Mouse (Mus musculus) left cerebral cortex, adult 11 months (tissue): ENCODE data around the gene Zcwpw1.
A peak's percentile ranks its signal among the peaks of the same experiment; 100 is the strongest.
"Not testable (repeated sequence)": the region's sequence is repeated elsewhere in the genome, so short reads cannot be mapped to it uniquely, and the experiment has no call there.

Experiments
- DNase-seq: peaks from one replicate; pipeline ENCODE4 v3.0.0; 2022; ENCODE audit warnings: low spot score

Gene Zcwpw1

DNA sequence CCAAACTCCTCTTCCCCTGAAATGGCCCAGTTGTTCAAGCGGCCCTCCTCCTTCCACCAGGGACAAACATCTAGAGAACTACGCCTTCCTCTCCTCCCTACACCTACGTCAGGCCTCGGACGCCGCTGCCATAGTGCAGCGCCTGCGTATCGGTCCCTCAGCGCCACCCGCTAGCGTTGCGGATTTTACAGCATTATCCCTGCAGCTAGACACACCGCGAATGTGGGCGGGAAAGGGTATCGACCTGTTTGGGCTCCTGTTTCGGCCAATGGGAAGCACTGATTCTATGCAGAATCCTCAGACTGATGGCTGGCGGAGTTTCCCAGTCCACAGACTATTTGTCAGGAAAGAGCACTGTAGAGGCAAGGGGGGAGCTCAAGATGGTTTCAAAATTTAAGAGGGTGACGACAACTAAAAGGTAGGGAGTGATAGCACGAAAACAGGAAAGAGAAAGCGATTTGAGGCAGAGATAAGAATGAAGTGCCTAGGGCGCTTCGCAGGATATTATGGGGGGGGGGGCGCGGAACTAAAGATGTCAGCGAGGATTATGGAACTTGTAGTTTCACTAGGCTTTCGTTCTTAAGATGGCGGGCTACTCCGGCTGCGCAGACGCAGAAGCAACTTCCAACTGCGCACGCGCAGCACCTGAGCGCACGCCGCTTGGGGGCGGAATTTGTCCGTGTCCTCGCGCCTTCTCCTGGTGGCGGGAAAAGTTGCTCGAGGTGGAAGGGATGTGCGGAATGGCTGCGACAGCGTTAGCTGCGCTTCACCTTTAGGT lies at the start of gene Zcwpw1, which contains the start of gene Mepce:
Zcwpw1 (plus strand) TSS at position 648 of the 778 bp plus-strand sequence.
Mepce (minus strand) TSS at position 505 of the 778 bp plus-strand sequence.
- peak; percentile 92 for DNase-seq

GRCm38 (mm10) chr5:137738516-137738915 lies 49.1 kb upstream of the Zcwpw1 start:
- DNase-seq = no peak

DNA sequence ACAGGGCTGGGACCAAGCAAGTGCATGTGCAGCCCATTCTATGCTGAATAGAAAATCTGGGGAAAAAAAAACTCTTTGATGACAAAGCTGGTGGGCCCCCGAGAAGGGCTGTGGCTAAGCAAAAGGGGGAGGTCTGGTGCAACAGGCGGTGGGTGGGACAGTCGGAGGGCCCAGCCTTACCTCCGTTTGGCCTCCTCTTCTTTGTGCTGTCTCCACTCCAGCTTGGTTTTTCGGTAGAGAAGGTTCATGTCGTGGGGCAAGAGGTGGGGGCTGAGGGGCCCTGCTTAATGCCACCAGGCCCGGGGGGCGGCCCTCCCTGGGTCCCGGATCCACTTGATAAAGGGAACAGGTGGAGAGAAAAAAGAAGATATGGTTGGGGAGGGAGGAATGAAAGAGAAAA lies 48.1 kb upstream of the Zcwpw1 start:
- DNase-seq = no peak

- no peak for DNase-seq
Observed at GRCm38 (mm10) chr5:137740506-137740905, 47.1 kb upstream of the Zcwpw1 start.

GRCm38 (mm10) chr5:137741023-137741931 lies 46.3 kb upstream of the Zcwpw1 start, which contains the start of gene Nyap1:
Gene Nyap1, minus strand, starts transcription at chr5:137741607.
- DNase-seq = peak; percentile 62

GRCm38 (mm10) chr5:137742048-137742447 lies 45.5 kb upstream of the Zcwpw1 start:
- DNase-seq = no peak

- DNase-seq = no peak
Observed at GRCm38 (mm10) chr5:137742836-137743235, 44.8 kb upstream of the Zcwpw1 start.

- DNase-seq = no peak
Observed at GRCm38 (mm10) chr5:137744197-137744596, 43.4 kb upstream of the Zcwpw1 start.

DNA sequence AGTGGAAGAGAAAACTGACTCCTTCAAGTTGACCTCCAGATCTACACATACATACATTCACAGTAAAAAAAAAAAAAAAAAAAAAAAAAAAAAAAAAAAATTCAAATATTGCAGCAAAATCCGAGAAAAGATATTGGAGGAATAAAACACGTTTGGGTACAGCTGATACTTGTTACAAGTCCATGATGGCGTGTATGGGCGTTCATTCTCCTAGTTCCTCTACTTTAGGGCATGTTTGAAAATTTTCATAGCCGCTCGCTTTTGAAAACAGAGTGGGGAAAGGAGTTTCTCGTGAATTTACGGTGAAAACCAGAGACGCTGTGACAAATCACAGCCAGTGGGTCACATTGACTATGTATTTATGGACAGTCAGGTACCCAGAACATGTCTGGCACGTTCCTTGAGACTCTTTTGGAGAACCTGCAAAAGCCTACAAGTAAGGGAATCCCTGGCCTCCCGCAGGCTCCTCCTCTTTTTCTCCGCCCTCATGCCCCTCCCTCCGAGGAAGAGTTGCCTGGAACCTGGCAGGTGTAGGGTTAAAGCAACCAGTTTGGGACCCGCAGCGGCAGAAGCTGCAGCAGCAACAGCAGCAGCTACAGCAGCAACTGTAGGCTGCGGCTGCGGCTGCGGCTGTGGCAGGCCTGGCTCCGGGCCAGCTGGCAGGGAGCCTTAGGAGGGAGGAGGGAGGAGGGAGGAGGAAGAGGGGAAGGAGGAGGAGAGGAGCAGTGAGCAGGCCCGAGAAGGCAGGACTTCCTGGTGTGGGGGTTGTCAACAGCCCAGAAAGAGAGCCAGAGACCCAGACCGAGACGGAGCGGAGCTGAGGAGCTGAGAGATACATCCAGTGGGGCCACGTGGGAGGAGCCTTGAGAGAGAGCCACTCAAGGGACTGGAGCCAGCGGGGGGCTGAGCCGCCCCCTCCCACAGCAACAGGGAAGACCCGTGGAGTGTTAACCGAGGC lies 42.1 kb upstream of the Zcwpw1 start, which contains the start of gene Tsc22d4:
Tsc22d4 (plus strand) TSS at position 517 of the 958 bp plus-strand sequence.
- DNase-seq = peak; percentile 86

DNA sequence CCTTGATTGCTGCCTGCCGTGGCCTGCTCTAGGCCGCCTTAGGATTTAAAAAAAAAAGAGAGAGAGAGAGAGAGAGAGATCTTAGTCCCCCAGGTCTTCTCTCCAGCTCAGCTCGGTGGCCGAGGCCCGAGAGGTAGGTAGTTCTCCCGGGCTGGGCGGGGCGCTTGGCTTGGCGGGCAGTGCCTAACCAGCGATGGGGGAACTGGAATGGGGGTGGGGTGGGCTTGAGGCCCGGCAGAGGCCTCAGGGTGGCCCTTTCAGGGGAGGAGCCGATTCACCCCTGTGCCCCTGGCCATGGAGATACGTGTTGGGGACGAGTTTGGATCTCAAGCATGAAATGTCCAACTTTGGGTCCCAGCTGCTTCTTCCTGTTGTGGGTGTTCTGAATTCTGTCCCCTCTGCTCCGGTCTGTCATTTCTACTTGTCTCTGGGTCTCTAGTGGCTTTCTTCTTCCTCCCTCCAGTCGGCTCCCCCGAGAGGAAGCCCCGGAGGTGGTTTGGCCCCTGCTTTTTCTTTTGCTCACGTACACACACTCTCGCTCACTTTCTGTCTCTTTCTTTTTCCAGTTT lies 41.2 kb upstream of the Zcwpw1 start:
- DNase-seq = no peak

- no peak for DNase-seq
Observed at GRCm38 (mm10) chr5:137746851-137747325, 40.7 kb upstream of the Zcwpw1 start.

DNA sequence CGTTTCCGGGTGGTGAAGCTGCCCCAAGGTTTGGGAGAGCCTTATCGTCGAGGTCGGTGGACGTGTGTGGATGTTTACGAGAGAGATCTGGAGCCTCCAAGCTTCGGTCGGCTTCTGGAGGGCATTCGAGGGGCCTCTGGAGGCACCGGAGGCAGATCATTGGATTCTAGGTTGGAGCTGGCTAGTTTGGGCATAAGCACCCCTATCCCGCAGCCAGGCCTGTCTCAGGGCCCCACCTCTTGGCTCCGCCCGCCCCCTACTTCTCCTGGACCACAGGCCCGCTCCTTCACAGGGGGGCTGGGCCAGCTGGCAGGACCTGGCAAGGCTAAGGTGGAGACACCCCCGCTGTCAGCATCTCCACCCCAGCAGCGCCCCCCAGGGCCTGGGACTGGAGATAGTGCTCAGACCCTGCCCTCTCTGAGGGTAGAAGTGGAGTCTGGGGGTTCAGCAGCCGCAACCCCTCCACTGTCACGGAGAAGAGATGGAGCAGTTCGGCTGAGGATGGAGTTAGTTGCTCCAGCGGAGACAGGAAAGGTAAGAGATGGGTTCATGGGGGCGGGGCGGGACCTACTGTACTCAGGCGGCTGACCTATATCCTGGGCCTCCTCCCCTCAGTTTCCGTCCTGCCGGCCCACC lies 40.2 kb upstream of the Zcwpw1 start:
- no peak for DNase-seq

DNA sequence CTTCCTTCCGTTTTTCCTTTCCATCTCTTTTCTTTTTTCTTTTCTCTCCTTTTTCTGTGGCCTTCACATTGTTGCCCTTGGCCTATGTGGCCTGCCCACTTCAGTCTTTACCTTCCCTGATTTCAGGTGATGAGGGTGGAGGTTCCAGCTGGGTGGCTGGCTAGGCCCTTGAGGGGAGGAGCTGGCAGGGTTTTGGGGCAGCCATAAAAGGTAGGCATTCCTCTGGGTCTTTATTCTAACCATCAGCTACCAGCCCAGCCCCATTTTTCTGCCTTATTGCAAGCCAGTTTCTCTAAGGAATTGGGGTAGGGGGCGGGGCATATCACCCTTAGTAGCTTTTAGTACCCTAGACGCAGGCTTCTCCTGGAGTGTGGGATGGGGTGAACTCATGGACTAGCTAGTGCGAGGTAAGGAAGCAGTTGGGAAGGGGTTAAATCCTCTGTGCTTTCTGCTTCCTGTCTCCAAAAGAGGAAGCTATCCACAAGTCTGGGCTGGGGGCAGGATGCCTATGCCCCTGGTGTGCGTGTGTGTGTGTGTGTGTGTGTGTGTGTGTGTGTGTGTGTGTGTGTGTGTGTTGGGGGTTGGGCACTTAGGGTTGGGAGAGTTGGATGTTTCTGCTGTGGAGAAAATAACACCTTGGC lies 39.3 kb upstream of the Zcwpw1 start:
- no peak for DNase-seq

DNA sequence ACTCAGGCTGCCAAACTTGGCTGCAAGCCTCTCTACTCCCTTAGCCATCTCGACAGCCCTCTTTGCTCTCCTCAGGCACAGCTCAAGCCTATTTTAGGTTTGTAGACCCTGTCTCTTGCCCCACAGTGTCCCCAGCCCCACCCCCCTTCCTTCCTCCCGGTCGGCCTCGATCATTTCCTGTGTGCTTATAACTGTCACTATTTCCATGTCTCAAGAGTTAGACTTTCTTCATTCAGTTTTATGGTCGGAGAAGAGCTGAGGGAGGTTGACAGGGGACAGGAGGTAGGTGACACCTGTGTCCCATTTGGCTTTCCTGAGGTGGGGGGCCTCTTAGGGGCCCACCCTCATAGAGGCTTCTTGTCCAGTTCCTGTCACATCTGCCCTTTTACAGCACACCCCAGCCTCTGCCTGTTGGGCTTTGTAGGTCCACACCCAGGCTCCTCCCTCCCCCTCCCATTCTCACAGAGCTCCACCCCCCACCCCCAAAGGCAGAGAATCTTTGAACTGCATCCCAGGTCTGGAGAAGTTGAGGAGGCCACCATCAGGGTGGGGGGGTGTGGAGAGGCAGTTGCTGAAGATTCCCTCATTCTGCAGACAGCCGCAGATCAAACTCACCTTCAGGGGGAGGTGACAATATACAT lies 38.3 kb upstream of the Zcwpw1 start:
- no peak for DNase-seq

DNA sequence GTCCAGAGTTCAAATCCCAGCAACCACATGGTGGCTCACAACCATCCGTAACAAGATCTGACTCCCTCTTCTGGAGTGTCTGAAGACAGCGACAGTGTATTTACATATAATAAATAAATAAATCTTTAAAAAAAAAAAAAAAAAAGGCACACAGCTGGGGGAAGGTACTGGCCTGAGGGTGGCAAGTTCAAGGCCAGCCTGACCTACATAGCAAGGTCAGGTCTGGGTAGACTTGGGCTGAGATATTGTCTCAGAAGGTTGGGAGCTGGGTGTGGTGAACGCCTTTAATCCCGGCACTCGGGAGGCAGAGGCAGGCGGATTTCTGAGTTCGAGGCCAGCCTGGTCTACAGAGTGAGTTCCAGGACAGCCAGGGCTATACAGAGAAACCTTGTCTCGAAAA lies 37.4 kb upstream of the Zcwpw1 start:
- DNase-seq = not testable (repeated sequence)

GRCm38 (mm10) chr5:137751221-137751887 lies 36.2 kb upstream of the Zcwpw1 start:
- no peak for DNase-seq

DNA sequence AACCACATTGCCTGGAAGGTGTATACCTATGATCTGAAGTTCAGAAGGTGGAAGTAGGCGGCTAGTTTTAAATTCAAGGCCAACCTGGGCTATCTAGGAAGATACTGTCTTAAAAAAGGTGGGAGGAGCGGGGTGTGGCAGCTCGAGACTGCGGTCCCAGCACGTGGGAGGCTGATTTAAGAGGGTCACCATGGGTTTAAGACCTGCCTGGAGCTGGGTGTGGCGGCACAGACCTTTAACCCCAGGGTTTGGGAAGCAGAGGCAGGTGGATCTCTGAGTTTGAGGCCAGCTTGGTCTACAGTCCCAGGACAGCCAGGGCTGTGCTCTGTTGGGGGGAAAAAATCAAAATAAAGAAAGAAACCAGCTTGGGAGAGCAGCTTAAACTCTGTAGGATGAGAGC lies 35.6 kb upstream of the Zcwpw1 start:
- no peak for DNase-seq

- no peak for DNase-seq
Observed at GRCm38 (mm10) chr5:137753111-137753832, 34.3 kb upstream of the Zcwpw1 start.
